Mouse (Mus musculus) midbrain, embryonic 14.5 days (tissue): Measurements from ENCODE around the gene Cemip2. TPM values are rescaled to one million over a fixed set of nuclear protein-coding genes. Genes with fewer than 3 reads are reported as not detected.

ENCODE experiments used
- ATAC-seq: fragments of 200-750 bp; cut with Nextera tagmentation; 2 replicates; pipeline ENCODE4 v1.8.0; 2017; ENCODE audit warnings: moderate number of reproducible peaks, moderate library complexity; ENCODE audit not compliant: low FRiP score, low TSS enrichment
- DNase-seq: peaks from one replicate; pipeline ENCODE4 v3.0.0-alpha.2; 2015
- H3K27ac ChIP-seq: fragments of 300-500 bp; sonication (generic); replicated peaks from 2 replicates; pipeline ENCODE4 v1.5.1; 2014; ENCODE audit warnings: mild to moderate bottlenecking, low read depth, low read length, moderate library complexity
- H3K27me3 ChIP-seq: fragments of 300-500 bp; sonication (generic); 2 replicates; pipeline ENCODE4 v1.6.1; 2014; ENCODE audit warnings: low read length, control low read depth, mixed read lengths; ENCODE audit not compliant: control insufficient read depth, insufficient read depth
- H3K36me3 ChIP-seq: fragments of 300-500 bp; sonication (generic); 2 replicates; pipeline ENCODE4 v1.6.1; 2014; ENCODE audit warnings: low read length, control low read depth; ENCODE audit not compliant: control insufficient read depth, insufficient read depth
- H3K4me1 ChIP-seq: fragments of 300-500 bp; sonication (generic); 2 replicates; pipeline ENCODE4 v1.6.1; 2014; ENCODE audit warnings: mild to moderate bottlenecking, antibody characterized with exemption, low read length, control low read depth; ENCODE audit not compliant: control insufficient read depth, insufficient read depth
- H3K4me2 ChIP-seq: fragments of 300-500 bp; sonication (generic); 2 replicates; pipeline ENCODE4 v1.6.1; 2014; ENCODE audit warnings: mild to moderate bottlenecking, low read length, moderate library complexity
- H3K4me3 ChIP-seq: fragments of 300-500 bp; sonication (generic); replicated peaks from 2 replicates; pipeline ENCODE4 v1.5.1; 2014; ENCODE audit warnings: low read depth, low read length
- H3K9ac ChIP-seq: fragments of 300-500 bp; sonication (generic); replicated peaks from 2 replicates; pipeline ENCODE4 v1.6.1; 2014; ENCODE audit warnings: mild to moderate bottlenecking, low read length, moderate library complexity
- H3K9me3 ChIP-seq: fragments of 300-500 bp; sonication (generic); 2 replicates; pipeline ENCODE4 v1.6.1; 2016; ENCODE audit warnings: low read length, control low read depth, mixed read lengths; ENCODE audit not compliant: control insufficient read depth
- WGBS: fragments of 180-500 bp; shearing (Covaris S2); extraction: QIAGEN DNeasy Blood & Tissue Kit; methylation state at CpG from one replicate; pipeline ENCODE4 v1.1.7; 2014; 5-methylcytosine and 5-hydroxymethylcytosine counted together
- polyA plus RNA-seq: library from polyadenylated mRNA; unstranded; fragments of >200 nt; fragmentation: Nextera tagmentation; extraction: Ambion mirVana; gene quantifications from 2 replicates; pipeline ENCODE4 v1.2.1, GENCODE M21; 2014

Gene Cemip2
- polyA plus RNA-seq, 1 experiment from 2014 or later = 53.9 TPM

GRCm38 (mm10) chr19:21825128-21825885 is 47.2 kb downstream of the Cemip2 start:
- Histone ChIP-seq H3K9me3 (no peaks in the 10 kb centered on the region), H3K27ac (no peak overlapping the region), H3K27me3 (no peaks in the 10 kb centered on the region), H3K4me3 (no peak overlapping the region), H3K9ac (no peak overlapping the region), H3K4me1 (no peaks in the 10 kb centered on the region), H3K36me3 (peaks cover 82% of the 10 kb centered on the region), H3K4me2 (no peak overlapping the region)
- ATAC-seq (no peak), DNase-seq (no peak)
- WGBS = 92% methylated on average over 4 of the region's 4 CpGs

GRCm38 (mm10) chr19:21833416-21833992 is 55.4 kb downstream of the Cemip2 start:
- Histone ChIP-seq H3K9ac (no peak overlapping the region), H3K4me1 (no peaks in the 10 kb centered on the region), H3K4me3 (no peak overlapping the region), H3K27me3 (no peaks in the 10 kb centered on the region), H3K9me3 (no peaks in the 10 kb centered on the region), H3K4me2 (no peak overlapping the region), H3K36me3 (peaks cover 95% of the 10 kb centered on the region), H3K27ac (no peak overlapping the region)
- WGBS = 95% methylated on average over 12 of the region's 12 CpGs
- ATAC-seq (no peak), DNase-seq (no peak)

GRCm38 (mm10) chr19:21834952-21835351 is 56.8 kb downstream of the Cemip2 start:
- H3K27me3 ChIP-seq = no peaks in the 10 kb centered on the region
- ATAC-seq (no peak), DNase-seq (no peak)
- H3K9me3 ChIP-seq = no peaks in the 10 kb centered on the region
- H3K4me3 ChIP-seq = no peak overlapping the region
- no peak overlapping the region for H3K27ac ChIP-seq
- no peak overlapping the region for H3K4me2 ChIP-seq
- no peak overlapping the region for H3K9ac ChIP-seq
- H3K4me1 ChIP-seq = no peaks in the 10 kb centered on the region
- 96% methylated on average over 7 of the region's 7 CpGs for WGBS
- H3K36me3 ChIP-seq = peaks cover 85% of the 10 kb centered on the region

GRCm38 (mm10) chr19:21850721-21851120 is 72.6 kb downstream of the Cemip2 start:
- no peak for DNase-seq
- peaks cover 91% of the 10 kb centered on the region for H3K36me3 ChIP-seq
- 92% methylated on average over 10 of the region's 10 CpGs for WGBS

GRCm38 (mm10) chr19:21854526-21855228 is 76.5 kb downstream of the Cemip2 start:
- H3K27me3 ChIP-seq = no peaks in the 10 kb centered on the region
- DNase-seq (no peak), ATAC-seq (no peak)
- WGBS = 89% methylated on average over 5 of the region's 5 CpGs
- H3K4me3 ChIP-seq = no peak overlapping the region
- no peak overlapping the region for H3K9ac ChIP-seq
- no peak overlapping the region for H3K4me2 ChIP-seq
- H3K9me3 ChIP-seq = no peaks in the 10 kb centered on the region
- no peak overlapping the region for H3K27ac ChIP-seq
- H3K36me3 ChIP-seq = peaks cover 87% of the 10 kb centered on the region
- no peaks in the 10 kb centered on the region for H3K4me1 ChIP-seq

More at GRCm38 (mm10) chr19:21850721-21851120, 72.6 kb downstream of the Cemip2 start:
- Histone ChIP-seq H3K9ac (no peak overlapping the region), H3K27me3 (no peaks in the 10 kb centered on the region), H3K4me3 (no peak overlapping the region), H3K4me2 (no peak overlapping the region), H3K27ac (no peak overlapping the region), H3K4me1 (no peaks in the 10 kb centered on the region), H3K9me3 (no peaks in the 10 kb centered on the region)
- ATAC-seq = no peak

GRCm38 (mm10) chr19:21855421-21856128 is 77.4 kb downstream of the Cemip2 start:
- Histone ChIP-seq H3K27ac (no peak overlapping the region), H3K4me1 (no peaks in the 10 kb centered on the region), H3K4me2 (no peak overlapping the region), H3K9ac (no peak overlapping the region), H3K4me3 (no peak overlapping the region), H3K9me3 (no peaks in the 10 kb centered on the region), H3K27me3 (no peaks in the 10 kb centered on the region), H3K36me3 (peaks cover 80% of the 10 kb centered on the region)
- no peak for ATAC-seq
- 93% methylated on average over 8 of the region's 8 CpGs for WGBS
- DNase-seq = no peak

- DNase-seq (no peak), ATAC-seq (no peak)
- no peak overlapping the region for H3K9ac ChIP-seq
- no peak overlapping the region for H3K27ac ChIP-seq
- no peaks in the 10 kb centered on the region for H3K9me3 ChIP-seq
- H3K36me3 ChIP-seq = peaks cover 50% of the 10 kb centered on the region
- H3K4me3 ChIP-seq = no peak overlapping the region
- no peaks in the 10 kb centered on the region for H3K27me3 ChIP-seq
- 88% methylated on average over 12 of the region's 12 CpGs for WGBS
- H3K4me2 ChIP-seq = no peak overlapping the region
- no peaks in the 10 kb centered on the region for H3K4me1 ChIP-seq
Observed at GRCm38 (mm10) chr19:21858846-21859521, 80.8 kb downstream of the Cemip2 start.

GRCm38 (mm10) chr19:21860132-21860531 is 82.0 kb downstream of the Cemip2 start:
- Histone ChIP-seq H3K4me1 (no peaks in the 10 kb centered on the region), H3K27ac (no peak overlapping the region), H3K9ac (no peak overlapping the region), H3K9me3 (no peaks in the 10 kb centered on the region), H3K4me3 (no peak overlapping the region), H3K36me3 (peaks cover 39% of the 10 kb centered on the region), H3K4me2 (no peak overlapping the region), H3K27me3 (no peaks in the 10 kb centered on the region)
- no peak for ATAC-seq
- WGBS = 82% methylated on average over 5 of the region's 5 CpGs
- DNase-seq = no peak
